Mouse (Mus musculus) frontal cortex, postnatal 25 days (tissue): ENCODE results near the gene Mta2.
"Not testable (repeated sequence)": the region's sequence is repeated elsewhere in the genome, so short reads cannot be mapped to it uniquely, and the experiment has no call there.

ENCODE experiments used
- DNase-seq, 2 experiments: peaks; one replicate each; pipeline ENCODE4 v3.0.0; 2022; ENCODE audit warnings: low spot score in 2 of 2

The Mta2 gene

DNA sequence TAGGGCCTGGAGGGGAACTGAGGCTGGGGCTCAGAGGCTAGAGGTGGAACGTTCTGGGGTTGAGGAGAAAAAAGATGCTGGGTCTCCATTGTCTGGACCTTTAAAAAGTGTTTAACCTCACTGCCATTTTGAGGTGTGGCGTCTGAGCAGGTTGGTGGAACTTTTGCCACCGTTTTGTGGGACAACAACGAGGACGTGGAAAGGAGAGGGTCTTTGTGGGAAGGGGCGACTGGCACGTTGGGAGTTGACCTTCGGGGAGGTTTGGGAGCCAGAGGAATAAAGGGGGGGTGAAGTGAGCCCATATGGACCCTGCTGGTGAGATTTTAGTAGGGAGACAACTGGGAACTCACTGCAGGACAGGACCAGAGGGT, 25.7 kb downstream of the Mta2 start:
- DNase-seq = no peak

DNA sequence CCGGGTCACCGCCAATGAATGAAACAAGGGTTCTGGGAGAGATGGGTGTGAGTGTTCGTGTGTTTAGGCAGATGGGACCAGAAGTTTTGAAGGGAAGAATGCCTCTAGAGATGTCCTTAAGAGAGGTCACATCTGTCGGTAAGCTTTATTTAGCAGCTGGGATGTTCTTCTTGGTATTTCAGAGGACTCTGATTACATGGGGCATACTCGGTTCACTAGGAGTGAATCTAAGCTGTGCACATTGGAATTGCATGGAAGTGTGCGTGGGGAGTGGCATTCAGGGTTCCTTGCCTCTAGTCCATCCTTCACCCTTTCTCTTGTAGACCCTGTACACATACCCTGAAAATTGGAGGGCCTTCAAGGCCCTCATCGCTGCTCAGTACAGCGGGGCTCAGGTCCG, 26.2 kb downstream of the Mta2 start:
- DNase-seq = no peak

DNA sequence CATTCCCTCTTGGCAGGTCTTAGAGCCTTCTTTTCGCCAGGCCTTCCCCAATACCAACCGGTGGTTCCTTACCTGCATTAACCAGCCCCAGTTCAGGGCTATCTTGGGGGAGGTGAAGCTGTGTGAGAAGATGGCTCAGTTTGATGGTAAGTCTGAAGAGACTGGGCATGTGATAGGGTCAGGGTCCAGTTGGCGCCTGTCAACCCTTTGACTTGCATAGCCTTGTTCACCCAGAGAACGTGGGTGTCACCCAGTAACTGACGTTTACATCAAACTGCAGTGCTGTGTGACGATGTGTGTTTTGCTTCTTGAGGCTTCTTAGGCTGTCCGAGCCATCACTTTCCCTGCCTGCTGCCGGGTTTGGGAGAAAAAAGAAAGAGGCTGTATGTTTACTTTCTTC, 30.8 kb downstream of the Mta2 start:
- DNase-seq = not testable (repeated sequence)

DNA sequence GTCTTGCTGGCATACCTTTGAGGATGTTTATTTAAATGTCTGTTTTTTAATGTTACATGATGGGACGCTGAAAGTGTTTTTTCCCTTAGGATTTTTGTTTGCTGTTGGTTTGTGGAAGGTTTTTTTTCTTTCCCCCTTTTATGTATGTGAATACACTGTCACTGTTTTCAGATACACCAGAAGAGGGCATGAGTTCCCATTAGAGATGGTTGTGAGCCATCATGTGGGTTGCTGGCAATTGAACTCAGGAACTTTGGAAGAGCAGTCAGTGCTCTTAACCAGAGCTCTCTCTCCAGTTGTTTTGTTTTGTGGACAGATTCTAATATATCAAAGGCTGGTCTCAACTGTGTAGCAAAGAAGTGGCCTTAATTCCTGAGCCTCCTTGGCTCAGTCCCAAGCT, 33.0 kb downstream of the Mta2 start:
- no peak for DNase-seq

DNA sequence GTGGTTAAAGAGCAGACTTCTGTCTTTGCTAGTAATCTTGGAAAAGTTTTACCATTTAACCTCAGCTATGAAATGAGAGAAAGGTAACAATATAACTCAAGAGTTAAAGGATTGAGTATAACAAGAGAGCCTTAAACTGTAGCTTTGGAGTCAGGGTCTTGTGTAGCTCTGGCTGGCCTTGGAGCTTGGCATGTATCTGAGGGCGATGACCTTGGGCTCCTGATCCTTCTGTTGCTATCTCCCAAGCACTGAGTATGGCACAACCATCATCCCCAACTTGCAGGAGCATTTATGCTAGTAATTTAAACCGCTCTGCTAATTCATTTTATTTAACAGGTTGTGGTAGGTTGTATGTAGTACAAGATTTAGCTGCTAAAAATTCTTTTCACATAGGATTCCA, 33.8 kb downstream of the Mta2 start:
- DNase-seq = no peak

DNA sequence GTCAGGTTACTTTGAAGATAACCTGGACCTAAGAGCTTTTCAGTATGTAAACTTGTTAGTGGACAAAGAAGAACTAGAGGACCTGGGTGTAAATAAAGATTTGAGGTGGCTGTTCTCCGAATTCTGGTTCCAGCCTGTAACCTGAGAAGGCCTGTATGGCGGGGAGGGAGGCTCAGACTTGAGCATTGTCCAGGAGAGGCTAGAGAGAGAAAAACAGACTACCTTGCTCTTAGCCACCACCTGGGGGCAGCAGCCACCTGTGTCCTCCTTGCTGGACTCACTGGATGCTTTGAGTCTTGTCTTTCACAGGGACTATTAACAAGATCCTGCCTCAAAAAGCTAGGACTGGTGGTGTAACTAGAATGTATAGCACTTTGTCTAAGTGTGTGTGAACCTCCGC, 34.9 kb downstream of the Mta2 start:
- no peak for DNase-seq

DNA sequence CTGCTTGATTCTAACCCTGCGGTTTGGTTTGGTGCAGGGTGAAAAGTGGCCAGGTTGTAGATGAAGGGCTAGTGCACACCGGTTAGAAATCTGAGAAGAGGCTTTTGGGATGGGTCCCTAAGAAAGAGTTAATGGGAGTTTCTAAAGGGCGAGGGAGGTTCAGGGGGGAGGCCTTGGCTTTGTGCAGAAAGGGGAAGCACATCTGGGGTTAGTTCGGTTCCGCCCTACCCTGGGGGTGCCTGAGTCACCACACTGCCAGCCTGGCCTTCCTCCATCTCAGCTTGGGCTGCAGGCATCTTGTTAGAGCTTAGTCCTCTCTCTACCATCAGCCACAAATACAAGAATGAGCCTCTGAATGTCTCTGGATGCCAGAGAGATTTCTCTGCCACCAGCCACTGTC, 39.1 kb downstream of the Mta2 start:
- no peak for DNase-seq

DNA sequence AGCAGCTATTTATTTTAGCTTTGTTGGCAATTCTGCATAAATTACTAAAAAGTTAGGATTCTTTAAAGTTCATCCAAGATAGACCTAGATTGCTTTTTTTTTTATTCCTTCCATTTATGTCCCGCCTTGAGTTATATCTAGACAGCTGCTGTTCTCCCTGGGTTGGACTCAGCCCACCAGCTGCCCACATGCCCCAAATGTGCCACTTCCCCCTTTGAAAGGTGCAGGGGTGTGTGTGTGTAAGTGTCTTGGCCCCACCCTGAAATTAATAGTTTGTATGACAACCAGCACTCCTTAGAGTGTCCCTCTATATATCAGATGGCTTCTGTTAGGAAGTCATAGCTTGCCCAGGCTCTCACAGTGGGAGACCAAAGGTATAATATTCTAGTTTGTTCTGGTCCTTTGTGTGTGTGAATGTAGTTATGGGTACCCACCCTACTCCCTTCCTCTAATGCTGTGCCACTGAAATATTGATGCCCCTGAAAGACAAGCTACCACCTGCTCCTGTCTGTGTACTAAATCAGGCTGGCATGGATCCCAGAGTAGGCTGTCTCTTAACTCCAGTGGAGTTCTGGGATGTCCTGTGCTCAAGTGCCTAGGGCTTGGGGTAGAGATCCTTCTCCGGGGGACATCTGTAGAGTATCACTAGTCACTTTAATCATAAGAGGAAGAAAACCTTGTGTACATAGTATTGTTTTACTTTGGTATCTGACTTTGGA, 39.9 kb downstream of the Mta2 start:
- DNase-seq = no peak

DNA sequence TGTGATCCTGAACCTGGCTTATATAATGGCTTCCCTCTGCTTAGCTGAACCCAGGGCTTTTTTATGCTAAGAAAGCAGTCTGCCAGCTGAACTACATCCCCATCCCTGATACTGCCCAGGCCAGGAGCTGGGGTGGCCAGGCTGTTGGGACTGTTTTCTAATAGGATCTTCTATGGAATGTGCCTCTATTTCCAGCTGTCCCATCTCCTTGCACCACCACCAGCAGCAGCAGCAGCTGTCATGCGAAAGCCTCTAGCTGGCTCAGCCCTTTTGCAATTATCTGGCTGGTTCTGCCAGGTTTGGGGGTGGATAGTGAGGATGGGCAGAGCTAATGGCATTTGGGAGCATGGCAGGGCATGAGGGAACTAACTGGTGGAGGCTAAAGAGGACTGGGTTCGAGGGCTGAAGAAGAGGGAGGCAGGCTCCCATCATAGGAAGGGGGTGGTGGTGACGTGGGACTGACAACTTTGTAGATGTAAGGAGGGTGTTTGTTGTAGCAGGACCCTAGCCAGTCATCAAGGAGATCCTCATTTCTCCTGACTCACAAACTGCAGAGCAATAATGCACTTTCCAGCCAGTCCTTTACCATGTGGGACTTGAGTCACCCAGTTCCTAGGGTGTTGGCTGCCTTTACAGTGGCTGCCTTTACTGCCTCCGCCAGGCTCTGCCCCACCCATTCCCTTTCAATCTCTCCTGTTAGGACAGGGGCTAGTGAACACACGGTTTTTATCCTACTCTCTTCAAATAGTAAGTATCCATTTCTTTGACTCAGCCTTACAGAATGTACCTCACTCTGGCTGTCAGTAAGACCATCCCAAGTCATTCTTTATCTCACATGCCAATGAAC, 40.9 kb downstream of the Mta2 start:
- DNase-seq = no peak

DNA sequence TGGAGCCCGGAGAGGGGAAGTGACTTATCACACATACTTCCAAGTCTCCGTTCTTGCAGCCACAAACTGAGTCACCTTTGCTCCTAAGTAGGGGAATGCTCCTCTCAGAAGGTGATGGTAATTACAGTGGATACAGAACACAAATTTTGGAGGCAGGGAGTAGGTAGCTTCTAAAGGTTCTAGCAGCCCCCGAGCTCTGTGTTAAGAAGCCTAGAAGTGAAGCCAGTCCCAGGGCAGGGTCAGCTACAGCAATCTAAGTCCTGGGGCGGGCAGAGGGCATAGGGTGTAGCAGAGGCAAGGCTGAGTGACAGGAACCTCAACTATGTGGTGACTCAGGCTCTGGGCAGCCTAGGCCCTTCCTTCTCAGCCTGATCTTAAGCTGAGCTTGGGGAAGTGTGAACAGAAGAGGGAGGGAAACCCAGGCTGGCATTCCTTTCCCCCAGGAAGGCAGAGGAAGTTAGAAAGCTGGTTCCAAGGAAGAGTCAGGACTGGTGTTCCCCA, 41.5 kb downstream of the Mta2 start:
- no peak for DNase-seq

DNA sequence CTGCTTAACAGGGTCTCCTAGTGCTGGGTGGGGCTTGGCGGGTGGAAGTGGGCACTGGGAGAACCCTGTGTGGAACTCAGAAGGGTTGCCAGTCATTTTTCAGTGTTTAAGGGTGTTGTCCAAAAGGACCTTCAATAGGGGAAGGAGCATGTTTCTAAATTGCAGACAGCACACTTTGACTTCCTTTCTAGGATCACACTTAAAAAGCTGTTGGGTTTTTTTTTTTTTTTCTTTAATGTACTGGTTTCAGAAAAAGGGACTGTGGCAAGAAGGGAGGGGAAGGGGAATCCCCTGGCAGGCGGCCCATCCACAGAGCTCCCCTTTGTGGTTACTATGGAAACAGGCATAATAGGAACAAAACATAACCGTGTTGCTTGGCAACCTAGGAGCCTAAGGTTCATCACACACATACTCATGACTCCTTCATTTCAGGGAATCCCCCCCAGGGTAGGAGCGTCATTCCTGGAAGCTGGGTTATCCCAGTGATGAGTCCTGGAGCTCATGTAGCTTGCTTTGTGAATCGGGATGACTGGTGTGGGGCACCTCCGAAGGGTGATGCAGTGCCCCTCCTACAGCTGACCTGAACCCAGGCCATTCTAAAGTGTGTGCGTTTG, 42.7 kb downstream of the Mta2 start:
- DNase-seq = no peak

DNA sequence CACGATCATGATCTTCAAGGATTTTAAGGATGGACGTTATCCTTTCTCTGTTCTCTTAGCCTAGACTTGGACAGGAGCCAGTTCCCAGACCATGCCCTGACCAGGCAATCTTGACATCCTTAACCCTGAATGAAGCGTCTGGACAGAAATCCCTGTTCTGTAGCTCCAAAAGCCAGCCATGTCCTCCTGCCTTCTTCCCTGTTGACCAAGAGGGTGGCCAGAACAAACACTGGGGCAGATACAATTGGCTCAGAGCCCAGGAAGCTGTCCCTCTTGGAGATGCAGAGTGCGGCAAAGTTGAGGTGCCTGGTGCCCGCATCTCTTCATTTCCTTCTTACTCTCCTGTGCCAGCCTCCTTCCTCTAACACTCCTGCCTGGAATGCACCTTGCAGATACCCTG, 44.2 kb downstream of the Mta2 start:
- no peak for DNase-seq

DNA sequence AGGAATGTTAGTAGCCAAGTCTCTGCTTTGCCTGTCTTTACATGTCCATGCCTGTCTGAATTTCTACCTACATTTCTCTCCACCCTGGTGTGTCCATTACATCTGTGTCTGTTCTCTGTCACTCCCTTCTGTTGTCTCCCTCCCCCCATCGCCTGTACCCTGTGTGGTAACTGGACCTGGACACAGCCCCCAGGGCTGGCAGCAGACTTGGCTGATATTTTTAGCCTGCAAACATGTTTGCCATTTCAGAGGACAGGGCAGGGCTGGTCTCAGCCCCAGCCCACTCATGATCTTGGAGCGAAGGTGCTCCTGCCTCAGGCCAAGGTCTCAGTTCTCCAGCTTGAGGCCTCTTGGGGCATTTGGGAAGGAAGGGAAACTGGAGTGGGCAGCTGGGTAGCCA, 46.1 kb downstream of the Mta2 start:
- DNase-seq = no peak

DNA sequence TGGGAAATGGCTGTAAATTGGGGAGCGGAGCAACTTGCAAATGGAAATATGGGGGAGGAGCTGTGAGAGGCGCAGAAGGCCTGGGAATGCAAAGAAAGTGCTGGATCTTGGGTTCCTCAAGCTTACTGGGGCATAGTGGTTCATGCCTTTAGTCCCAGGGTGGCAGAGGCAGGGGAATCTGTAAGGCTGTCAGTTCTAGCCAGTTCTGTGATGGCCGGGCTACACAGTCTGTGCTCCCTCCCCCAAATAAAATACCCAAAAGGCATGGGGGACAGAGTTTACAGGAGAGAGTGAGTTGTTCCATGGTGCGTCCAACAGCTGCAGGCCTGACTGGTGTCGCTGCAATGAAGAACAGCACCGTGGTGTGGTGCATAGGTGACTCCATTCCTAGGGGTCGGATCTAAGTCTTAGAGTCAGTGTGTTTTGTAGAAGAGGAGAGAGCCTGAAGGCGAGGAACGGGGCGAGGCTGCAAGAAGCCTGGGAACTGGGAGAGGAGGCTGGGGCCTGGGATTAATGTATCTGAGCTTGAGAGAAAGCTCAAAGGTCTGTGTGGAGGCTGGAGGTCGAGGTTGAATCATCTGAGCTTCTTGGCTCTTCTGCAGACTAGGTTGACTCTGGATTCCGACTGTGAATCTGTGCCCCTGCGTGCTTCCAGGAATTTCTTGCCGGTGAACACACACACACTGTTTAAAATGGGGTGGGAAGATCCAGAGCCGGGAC, 46.8 kb downstream of the Mta2 start:
- no peak for DNase-seq

DNA sequence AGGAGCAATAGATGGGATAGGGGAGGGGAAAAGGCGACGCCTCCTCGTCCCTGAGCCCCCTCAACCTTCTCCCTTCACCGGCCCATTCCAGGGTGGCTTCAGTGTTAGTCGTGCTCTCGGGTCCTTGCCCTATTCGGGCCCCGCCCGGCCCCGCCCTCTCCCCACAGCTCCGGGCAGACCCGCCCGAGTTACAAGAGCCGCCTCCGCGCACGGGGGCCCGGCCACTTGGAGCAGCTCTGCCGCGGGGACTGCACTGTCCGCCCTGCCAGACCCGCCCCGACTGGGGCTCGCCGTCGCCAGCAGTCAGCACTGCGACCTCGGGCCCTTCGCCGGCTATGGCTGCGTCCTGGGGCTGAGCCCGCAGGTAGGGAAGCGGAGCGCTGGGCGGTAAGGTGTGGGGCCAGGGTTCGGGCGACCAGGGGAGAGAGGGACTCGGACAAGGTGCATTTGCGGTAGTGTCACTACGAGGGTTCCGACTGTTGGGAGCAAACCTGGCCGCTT, 47.4 kb downstream of the Mta2 start, which contains the start of gene Ahnak:
TSS of gene Ahnak (plus strand) at position 219 of the 501 bp plus-strand sequence.
- DNase-seq = no peak

DNA sequence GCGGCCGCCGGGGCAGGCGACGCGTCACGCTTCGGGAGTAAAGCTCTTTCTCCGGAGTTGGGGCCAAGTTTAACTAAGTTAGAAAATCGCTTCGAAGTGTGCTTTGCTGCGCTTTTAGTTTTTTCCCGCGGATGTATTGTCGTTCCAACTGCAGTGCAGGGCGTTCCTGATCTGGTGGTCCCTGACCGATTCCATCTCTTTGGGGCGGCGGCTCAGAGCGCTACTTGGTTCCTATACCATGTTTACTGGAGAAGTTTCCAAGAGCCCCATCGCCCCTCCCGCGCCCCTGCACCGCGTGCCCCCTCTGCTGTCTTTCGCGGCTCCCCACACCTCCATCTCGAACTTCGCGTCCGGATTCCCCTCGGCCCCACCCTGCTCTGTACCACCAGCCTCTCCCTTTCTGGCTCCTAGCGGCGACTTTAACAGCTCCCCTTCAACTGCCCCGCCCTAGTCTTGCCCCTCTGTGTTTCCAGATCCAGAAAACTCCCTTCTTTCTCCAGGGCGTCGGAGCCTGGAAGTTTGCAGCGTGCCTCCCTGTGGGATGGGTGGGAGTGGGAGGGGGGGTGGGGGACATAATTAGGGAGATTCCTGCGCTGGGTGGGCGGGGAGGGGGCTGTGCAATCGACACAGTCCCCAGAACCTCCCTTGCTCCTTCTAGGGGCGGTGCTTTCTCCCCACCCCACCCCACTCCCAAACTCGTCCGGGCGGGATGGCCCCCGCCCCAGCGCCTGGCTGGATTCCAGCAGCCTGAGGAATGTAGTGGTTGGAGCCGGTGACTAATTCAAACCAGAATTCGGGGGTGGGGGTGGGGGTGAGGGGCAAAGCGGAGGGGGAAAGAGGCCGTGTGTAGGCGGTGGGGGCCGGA, 48.1 kb downstream of the Mta2 start:
- no peak for DNase-seq

DNA sequence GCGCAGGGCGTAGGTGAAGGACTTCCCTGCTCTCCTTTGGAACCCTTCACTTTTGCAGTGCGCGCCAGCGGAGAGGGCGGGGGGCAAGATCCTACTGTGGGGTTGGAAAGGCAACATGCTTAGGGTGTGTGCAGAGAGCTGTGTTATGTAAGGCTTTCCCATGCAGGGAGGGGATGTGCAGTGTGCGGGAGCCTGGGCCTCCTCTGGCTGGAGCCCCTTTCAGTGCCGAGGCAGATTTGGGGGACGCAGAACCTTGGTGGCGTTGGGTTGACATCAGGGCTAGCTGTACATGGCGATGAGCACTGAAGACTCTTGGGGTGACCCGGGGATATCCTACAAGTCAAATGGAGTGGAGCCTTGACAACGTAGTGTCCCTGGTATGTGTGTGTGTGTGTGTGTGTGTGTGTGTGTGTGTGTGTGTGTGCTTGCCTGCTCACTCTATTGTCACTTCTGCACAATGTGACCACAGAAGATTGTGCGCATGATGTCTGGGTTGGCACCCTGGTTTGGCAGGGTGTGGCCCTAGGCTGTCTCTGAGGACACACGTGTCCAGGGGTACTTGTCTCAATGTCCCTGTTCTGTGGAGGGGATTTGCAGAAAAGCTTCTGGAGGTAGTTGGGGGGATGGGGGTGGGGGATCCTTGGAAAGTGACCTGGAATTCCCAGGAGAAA, 48.9 kb downstream of the Mta2 start:
- no peak for DNase-seq

DNA sequence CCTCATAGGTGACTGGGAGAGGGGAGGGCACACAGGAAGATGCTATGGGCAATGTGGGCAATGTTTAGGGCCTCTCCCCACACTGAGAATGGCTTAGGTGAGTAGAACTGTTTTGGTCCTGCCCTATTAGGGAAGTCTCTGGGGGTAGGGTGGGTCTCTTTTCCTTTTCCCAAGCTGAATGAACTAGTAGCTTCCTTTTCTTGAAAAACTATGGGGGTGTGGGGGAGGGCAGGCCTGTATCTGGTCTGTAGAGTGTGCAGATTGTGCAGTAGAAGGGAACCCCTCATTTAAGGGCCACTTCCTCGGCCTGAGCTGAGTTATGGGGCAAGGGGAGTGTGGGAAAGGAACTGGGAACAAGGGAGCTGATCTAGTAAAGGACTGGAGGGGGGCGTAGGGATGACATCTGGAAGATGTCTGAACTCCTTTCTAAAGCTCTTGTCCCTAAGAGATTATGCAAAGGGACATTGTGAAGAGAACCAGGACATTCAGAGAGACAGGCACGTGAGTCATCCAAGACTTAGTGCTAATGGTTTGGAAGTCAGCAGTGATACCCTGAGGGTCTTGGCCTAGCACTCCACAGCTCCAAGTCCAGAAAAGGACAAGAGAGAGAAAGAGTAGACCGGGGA, 49.7 kb downstream of the Mta2 start:
- no peak for DNase-seq

DNA sequence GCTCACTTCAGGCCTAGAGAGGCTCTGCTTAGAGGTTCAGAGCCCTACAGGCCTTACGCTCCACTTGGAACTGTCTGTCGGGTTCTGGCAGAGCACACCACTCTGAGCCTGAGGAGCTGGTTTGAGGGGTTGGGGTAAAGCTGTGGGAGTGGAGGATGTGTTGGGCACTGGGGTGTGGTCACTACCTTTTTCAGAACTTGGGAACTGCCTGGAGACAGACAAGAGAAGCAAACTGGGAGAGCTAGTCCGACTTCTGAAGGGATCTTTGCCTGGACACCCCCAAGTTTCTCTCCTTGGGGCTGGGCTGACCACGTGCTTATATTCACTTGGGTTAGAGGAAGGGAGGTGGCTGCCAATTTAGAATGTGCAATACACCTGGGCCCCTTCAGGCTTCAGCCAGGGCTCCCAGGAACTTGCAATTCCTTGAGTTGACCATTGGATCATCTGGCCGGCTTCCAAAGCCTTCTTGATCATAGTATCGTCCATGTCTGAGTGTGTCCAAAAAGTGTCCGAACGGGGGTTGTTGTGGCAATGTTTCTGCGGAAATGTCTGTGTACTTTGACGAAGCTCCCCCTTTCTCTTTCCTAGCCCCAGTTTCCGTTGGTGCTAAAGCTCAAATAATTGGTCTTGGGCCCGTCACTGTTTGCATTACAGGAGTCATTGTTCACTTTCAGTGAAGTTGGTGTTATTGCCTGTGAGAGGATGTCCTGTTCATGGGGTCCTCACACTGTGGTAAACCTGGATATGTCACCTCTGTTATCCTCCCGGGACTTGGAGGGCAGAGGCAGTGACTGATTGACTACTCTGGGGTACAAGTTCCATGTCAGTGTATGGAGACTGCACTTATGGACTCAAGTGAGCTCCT, 50.4 kb downstream of the Mta2 start:
- DNase-seq = no peak
